17 mouse cellular contexts compared by ENCODE assay signal in genomic region chr8:84502638-84503037, GRCm38 (mm10).
DNase-seq lines count a peak whose midpoint lies in the region; TF ChIP-seq lines count a peak whose summit lies in the region.
"Had no signal": no experiment of that assay in that cellular context is flagged by ENCODE, and none has a peak within 500 bp of the region (broad histone marks: within the 10 kb centered on the region; RNA-seq: fewer than 3 reads in every experiment).

No protein-coding gene starts in this region.

- H3K4me1 ChIP-seq in E14TG2a.4 (replicated peaks; ENCODE audit: low read depth, low read length) = peaks cover 14% of the 10 kb centered on the region
- 0 out of 2 replicates have a peak, but pooled peaks cover 2% of the 10 kb centered on the region for H3K4me1 ChIP-seq in brown adipose tissue, adult 24 weeks (ENCODE audit: control insufficient read depth, insufficient read depth, insufficient read length, low read length)
- H3K4me1 ChIP-seq: limb, embryonic 15.5 days; liver, embryonic 15.5 days; midbrain, embryonic 12.5 days had no signal

- no peak for TF ChIP-seq CTCF in gastrocnemius, adult 2 months (IDR thresholded peaks at IDR 0.05)
- no peak for TF ChIP-seq CTCF in E14TG2a.4 (conservative IDR thresholded peaks at IDR 0.05; ENCODE audit: low read length)

- H3K4me3 ChIP-seq in gastrocnemius, adult 2 months = no peak overlapping the region
- H3K4me3 ChIP-seq in E14TG2a.4 (replicated peaks; ENCODE audit: low read length) = peak overlapping the region; percentile 78
- peak overlapping the region; percentile 47 for H3K4me3 ChIP-seq in brown adipose tissue, adult 24 weeks (ENCODE audit: insufficient read depth, low read depth, low read length)
- H3K4me3 ChIP-seq: embryonic facial prominence, embryonic 10.5 days; heart, adult 2 months; heart, embryonic 15.5 days; limb, embryonic 15.5 days; liver, embryonic 15.5 days; midbrain, embryonic 12.5 days; neural tube, embryonic 15.5 days had no signal

- H3K36me3 ChIP-seq in E14TG2a.4 (ENCODE audit: insufficient read depth, low read length) = no peaks in the 10 kb centered on the region
- H3K36me3 ChIP-seq: embryonic facial prominence, embryonic 10.5 days; heart, embryonic 15.5 days; limb, embryonic 15.5 days; liver, embryonic 15.5 days; midbrain, embryonic 12.5 days; neural tube, embryonic 15.5 days had no signal

- no peaks in the 10 kb centered on the region for H3K27me3 ChIP-seq in E14TG2a.4 (ENCODE audit: insufficient read depth, low read length)
- H3K27me3 ChIP-seq: heart, embryonic 15.5 days; limb, embryonic 15.5 days; liver, embryonic 15.5 days; midbrain, embryonic 12.5 days; neural tube, embryonic 15.5 days had no signal

- intact Hi-C loops in gastrocnemius, adult 2 months (cut with DNase I) = no loop called here

- H3K27ac ChIP-seq in gastrocnemius, adult 2 months = peak overlapping the region; percentile 82
- H3K27ac ChIP-seq in brown adipose tissue, adult 24 weeks (replicated peaks; ENCODE audit: low read depth, low read length) = peak overlapping the region; percentile 65
- H3K27ac ChIP-seq: embryonic facial prominence, embryonic 10.5 days; heart, embryonic 15.5 days; limb, embryonic 15.5 days; liver, embryonic 15.5 days; midbrain, embryonic 12.5 days; neural tube, embryonic 15.5 days had no signal

- H3K9me3 ChIP-seq in E14TG2a.4 (ENCODE audit: low read length) = no peaks in the 10 kb centered on the region
- H3K9me3 ChIP-seq: embryonic facial prominence, embryonic 10.5 days; heart, embryonic 15.5 days; limb, embryonic 15.5 days; liver, embryonic 15.5 days; midbrain, embryonic 12.5 days; neural tube, embryonic 15.5 days had no signal

- no peak for DNase-seq in gastrocnemius, adult 2 months
- DNase-seq in gastrocnemius, adult 8-10 months (ENCODE audit: low spot score in 2 of 2) = no peak
- DNase-seq in cerebellum, postnatal 14 days = peak; percentile 66 to 72
- DNase-seq in spleen, postnatal 36 days (ENCODE audit: low spot score in 2 of 2) = no peak
- no peak for DNase-seq in heart, adult 8-10 months (ENCODE audit: low spot score)
- DNase-seq in layer of hippocampus, postnatal 10 days (ENCODE audit: low spot score in 2 of 2) = no peak
- DNase-seq: adrenal gland, adult 2 months; thymus, postnatal 4 days had no signal

Comparison
In these comparisons a context has a peak if more than half of its experiments do, and no peak if none do; other contexts are left out.
1. DNase-seq: peak in cerebellum, postnatal 14 days (2 of 2); none in gastrocnemius, adult 2 months (single experiment), gastrocnemius, adult 8-10 months (0 of 2), spleen, postnatal 36 days (0 of 2), heart, adult 8-10 months (single experiment) and layer of hippocampus, postnatal 10 days (0 of 2).